Mouse (Mus musculus) urinary bladder, adult 2 months (tissue): ENCODE data around the gene Tbc1d10c. TPM values are rescaled to one million over a fixed set of nuclear protein-coding genes. Genes with fewer than 3 reads are reported as not detected.

Experiments used
- DNase-seq: peaks from one replicate; pipeline ENCODE4 v3.0.0; 2022; ENCODE audit warnings: low spot score
- polyA plus RNA-seq: library from polyadenylated mRNA; depleted of rRNA; stranded (reverse); fragments of >200 nt; gene quantifications from 2 replicates; pipeline ENCODE4 v1.2.3, GENCODE M21; 2012

Gene Tbc1d10c
- polyA plus RNA-seq, 1 experiment: 3.9 TPM

GRCm38 (mm10) chr19:4191528-4192250 is 605 bp upstream of the Tbc1d10c start, which contains the start of gene Ppp1ca:
Gene Ppp1ca (plus strand): TSS chr19:4192065.
- DNase-seq: peak; percentile 94

- no peak for DNase-seq
Observed at GRCm38 (mm10) chr19:4189051-4189620, 1.9 kb downstream of the Tbc1d10c start.

GRCm38 (mm10) chr19:4187303-4187702 is 3.8 kb downstream of the Tbc1d10c start:
- no peak for DNase-seq

- DNase-seq: no peak
Observed at GRCm38 (mm10) chr19:4184976-4185975, 5.8 kb downstream of the Tbc1d10c start.

GRCm38 (mm10) chr19:4183689-4184088 is 7.4 kb downstream of the Tbc1d10c start:
- no peak for DNase-seq

- DNase-seq: no peak
Observed at GRCm38 (mm10) chr19:4181892-4182291, 9.2 kb downstream of the Tbc1d10c start.

GRCm38 (mm10) chr19:4180411-4180810 is 10.7 kb downstream of the Tbc1d10c start:
- no peak for DNase-seq

- DNase-seq: no peak
Observed at GRCm38 (mm10) chr19:4175368-4175947, 15.6 kb downstream of the Tbc1d10c start, which contains the start of gene Carns1. Gene Carns1 (minus strand): TSS chr19:4175479.

GRCm38 (mm10) chr19:4172925-4173324 is 18.2 kb downstream of the Tbc1d10c start:
- DNase-seq: no peak

- DNase-seq: no peak
Observed at GRCm38 (mm10) chr19:4171393-4172290, 19.4 kb downstream of the Tbc1d10c start.

- no peak for DNase-seq
Observed at GRCm38 (mm10) chr19:4170723-4171392, 20.2 kb downstream of the Tbc1d10c start.

- no peak for DNase-seq
Observed at GRCm38 (mm10) chr19:4169810-4170209, 21.3 kb downstream of the Tbc1d10c start.

GRCm38 (mm10) chr19:4169378-4169784 is 21.7 kb downstream of the Tbc1d10c start:
- DNase-seq: peak; percentile 96

GRCm38 (mm10) chr19:4166678-4167476 is 24.2 kb downstream of the Tbc1d10c start:
- no peak for DNase-seq

- no peak for DNase-seq
Observed at GRCm38 (mm10) chr19:4164721-4165120, 26.4 kb downstream of the Tbc1d10c start.

- DNase-seq: no peak
Observed at GRCm38 (mm10) chr19:4164100-4164499, 27.0 kb downstream of the Tbc1d10c start.

GRCm38 (mm10) chr19:4163543-4163887 is 27.6 kb downstream of the Tbc1d10c start:
- no peak for DNase-seq

- DNase-seq: peak; percentile 94
Observed at GRCm38 (mm10) chr19:4162646-4163542, 28.2 kb downstream of the Tbc1d10c start, which contains the start of gene Rps6kb2. Gene Rps6kb2 (minus strand): TSS chr19:4163354.
